Mouse (Mus musculus): ENCODE data around the gene Gm2431. TPM values are rescaled to one million over a fixed set of nuclear protein-coding genes. Genes with fewer than 3 reads are reported as not detected.
A peak's percentile ranks its signal among the peaks of the same experiment; 100 is the strongest.
"Not testable (repeated sequence)": the region's sequence is repeated elsewhere in the genome, so short reads cannot be mapped to it uniquely, and the experiment has no call there.

The Gm2431 gene
- total and polyA plus RNA-seq, 3 experiments, result not detected

GRCm38 (mm10) chr7:142279291-142279690 lies 21.1 kb upstream of the Gm2431 start:
- in situ Hi-C loops (cut with MboI; ENCODE audit: low pct_ligation_motif_present, low pct_unique_long_range_greater_than_20kb, low sequenced_read_pairs); H3K9me3 ChIP-seq (replicated peaks; ENCODE audit: low read length); H3K36me3 ChIP-seq (replicated peaks in 1 of 2; ENCODE audit: control insufficient read depth in 1 of 2, insufficient read depth in 1 of 2, low read length in 1 of 2); H3K27ac ChIP-seq (ENCODE audit: insufficient read depth, low read depth); H3K4me3 ChIP-seq (replicated peaks in 1 of 3; ENCODE audit: low read depth in 2 of 3, low read length in 2 of 3, poor library complexity in 1 of 3); H3K9ac ChIP-seq (ENCODE audit: insufficient read depth, low read depth); H3K4me1 ChIP-seq (ENCODE audit: control insufficient read depth in 1 of 2, insufficient read depth in 2 of 2); H3K4me2 ChIP-seq (ENCODE audit: insufficient read depth, low read depth, poor library complexity, severe bottlenecking); dilution Hi-C loops (cut with MboI; ENCODE audit: extremely low pct_ligation_motif_present, extremely low pct_unique_long_range_greater_than_20kb, low sequenced_read_pairs); DNase-seq (ENCODE audit: extremely low read depth); H3K79me2 ChIP-seq (replicated peaks; ENCODE audit: control insufficient read depth, extremely low read depth, insufficient read depth, poor library complexity, severe bottlenecking): not testable (repeated sequence)
- H3K27me3 ChIP-seq (replicated peaks), result peaks cover 37% of the 10 kb centered on the region
- TF ChIP-seq CTCF (conservative IDR thresholded peaks at IDR 0.05 in 1 of 2, IDR thresholded peaks at IDR 0.05 in 1 of 2; ENCODE audit: low read depth in 2 of 2, low read length in 2 of 2), result peak in 1 of 2 experiments; percentile 18; a peak in 1 of 4 replicates

GRCm38 (mm10) chr7:142278183-142278582 lies 20.0 kb upstream of the Gm2431 start:
- H3K36me3 ChIP-seq (replicated peaks in 1 of 2; ENCODE audit: control insufficient read depth in 1 of 2, insufficient read depth in 1 of 2, low read length in 1 of 2); H3K27ac ChIP-seq (ENCODE audit: insufficient read depth, low read depth); H3K79me2 ChIP-seq (replicated peaks; ENCODE audit: control insufficient read depth, extremely low read depth, insufficient read depth, poor library complexity, severe bottlenecking); H3K9me3 ChIP-seq (replicated peaks; ENCODE audit: low read length); H3K9ac ChIP-seq (ENCODE audit: insufficient read depth, low read depth); H3K4me3 ChIP-seq (replicated peaks in 1 of 3; ENCODE audit: low read depth in 2 of 3, low read length in 2 of 3, poor library complexity in 1 of 3); H3K4me2 ChIP-seq (ENCODE audit: insufficient read depth, low read depth, poor library complexity, severe bottlenecking); dilution Hi-C loops (cut with MboI; ENCODE audit: extremely low pct_ligation_motif_present, extremely low pct_unique_long_range_greater_than_20kb, low sequenced_read_pairs); H3K4me1 ChIP-seq (ENCODE audit: control insufficient read depth in 1 of 2, insufficient read depth in 2 of 2); in situ Hi-C loops (cut with MboI; ENCODE audit: low pct_ligation_motif_present, low pct_unique_long_range_greater_than_20kb, low sequenced_read_pairs): not testable (repeated sequence)
- DNase-seq (ENCODE audit: extremely low read depth), result peak; percentile 39
- TF ChIP-seq SMC3 (IDR thresholded peaks at IDR 0.05; ENCODE audit: low read depth, low read length) (peak; percentile 19; the same call in 1 of the 2 replicates), CTCF (conservative IDR thresholded peaks at IDR 0.05 in 1 of 2, IDR thresholded peaks at IDR 0.05 in 1 of 2; ENCODE audit: low read depth in 2 of 2, low read length in 2 of 2) (peak; percentile 36 to 54; a peak in 2 of 4 replicates)
- H3K27me3 ChIP-seq (replicated peaks), result peaks cover 28% of the 10 kb centered on the region

- H3K4me3 ChIP-seq (replicated peaks in 1 of 3; ENCODE audit: low read depth in 2 of 3, low read length in 2 of 3, poor library complexity in 1 of 3); H3K9ac ChIP-seq (ENCODE audit: insufficient read depth, low read depth); in situ Hi-C loops (cut with MboI; ENCODE audit: low pct_ligation_motif_present, low pct_unique_long_range_greater_than_20kb, low sequenced_read_pairs); H3K79me2 ChIP-seq (replicated peaks; ENCODE audit: control insufficient read depth, extremely low read depth, insufficient read depth, poor library complexity, severe bottlenecking); DNase-seq (ENCODE audit: extremely low read depth); H3K4me1 ChIP-seq (ENCODE audit: control insufficient read depth in 1 of 2, insufficient read depth in 2 of 2); H3K9me3 ChIP-seq (replicated peaks; ENCODE audit: low read length); H3K27ac ChIP-seq (ENCODE audit: insufficient read depth, low read depth); H3K36me3 ChIP-seq (replicated peaks in 1 of 2; ENCODE audit: control insufficient read depth in 1 of 2, insufficient read depth in 1 of 2, low read length in 1 of 2); H3K4me2 ChIP-seq (ENCODE audit: insufficient read depth, low read depth, poor library complexity, severe bottlenecking); dilution Hi-C loops (cut with MboI; ENCODE audit: extremely low pct_ligation_motif_present, extremely low pct_unique_long_range_greater_than_20kb, low sequenced_read_pairs): not testable (repeated sequence)
- peaks cover 38% of the 10 kb centered on the region for H3K27me3 ChIP-seq (replicated peaks)
Observed at GRCm38 (mm10) chr7:142274263-142274662, 16.1 kb upstream of the Gm2431 start, which contains the start of gene Gm4559. Gene Gm4559, minus strand, starts transcription at chr7:142274363.

- Histone ChIP-seq H3K27ac (ENCODE audit: insufficient read depth, low read depth) (no peak overlapping the region), H3K27me3 (replicated peaks) (peaks cover 42% of the 10 kb centered on the region), H3K4me3 (replicated peaks in 1 of 3; ENCODE audit: low read depth in 2 of 3, low read length in 2 of 3, poor library complexity in 1 of 3) (no peak overlapping the region), H3K79me2 (replicated peaks; ENCODE audit: control insufficient read depth, extremely low read depth, insufficient read depth, poor library complexity, severe bottlenecking) (no peaks in the 10 kb centered on the region), H3K36me3 (replicated peaks in 1 of 2; ENCODE audit: control insufficient read depth in 1 of 2, insufficient read depth in 1 of 2, low read length in 1 of 2) (no peaks in the 10 kb centered on the region), H3K4me1 (ENCODE audit: control insufficient read depth in 1 of 2, insufficient read depth in 2 of 2) (no peaks in the 10 kb centered on the region; a peak in 1 of 4 replicates), H3K9ac (ENCODE audit: insufficient read depth, low read depth) (no peak overlapping the region), H3K4me2 (ENCODE audit: insufficient read depth, low read depth, poor library complexity, severe bottlenecking) (no peak overlapping the region), H3K9me3 (replicated peaks; ENCODE audit: low read length) (no peaks in the 10 kb centered on the region)
- in situ Hi-C loops (cut with MboI; ENCODE audit: low pct_ligation_motif_present, low pct_unique_long_range_greater_than_20kb, low sequenced_read_pairs) (no loop called here), dilution Hi-C loops (cut with MboI; ENCODE audit: extremely low pct_ligation_motif_present, extremely low pct_unique_long_range_greater_than_20kb, low sequenced_read_pairs) (no loop called here)
- peak; percentile 36 for DNase-seq (ENCODE audit: extremely low read depth)
- no peak for TF ChIP-seq MYC (IDR thresholded peaks at IDR 0.05; ENCODE audit: low read depth, low read length)
- no peak for TF ChIP-seq POLR2AphosphoS2 (IDR thresholded peaks at IDR 0.05; ENCODE audit: low read depth, low read length)
- no peak for TF ChIP-seq TBP (conservative IDR thresholded peaks at IDR 0.05; ENCODE audit: low read depth, low read length)
- no peak for TF ChIP-seq ZNF384 (IDR thresholded peaks at IDR 0.05; ENCODE audit: low read depth, low read length)
- no peak for TF ChIP-seq GABPA (IDR thresholded peaks at IDR 0.05; ENCODE audit: insufficient replicate concordance, low read depth, low read length)
- no peak for TF ChIP-seq ELF1 (IDR thresholded peaks at IDR 0.05; ENCODE audit: low read depth, low read length)
- no peak for TF ChIP-seq UBTF (IDR thresholded peaks at IDR 0.05; ENCODE audit: low read depth, low read length)
- TF ChIP-seq ZC3H11A (IDR thresholded peaks at IDR 0.05; ENCODE audit: low read depth, low read length), result no peak
- no peak for TF ChIP-seq MAFK (IDR thresholded peaks at IDR 0.05; ENCODE audit: insufficient replicate concordance, low read length)
- TF ChIP-seq NELFE (IDR thresholded peaks at IDR 0.05; ENCODE audit: low read depth, low read length), result 0 out of 2 replicates have a peak, but pooled peaks have one; percentile 23
- TF ChIP-seq RAD21 (IDR thresholded peaks at IDR 0.05; ENCODE audit: low read depth, low read length), result peak; percentile 25
- no peak for TF ChIP-seq HCFC1 (IDR thresholded peaks at IDR 0.05; ENCODE audit: low read depth, low read length)
- no peak for TF ChIP-seq TCF12 (IDR thresholded peaks at IDR 0.05; ENCODE audit: low read depth, low read length)
- TF ChIP-seq JUN (IDR thresholded peaks at IDR 0.05; ENCODE audit: insufficient read depth, low read depth, low read length), result no peak
- TF ChIP-seq IRF4 (IDR thresholded peaks at IDR 0.05; ENCODE audit: low read depth, low read length), result 0 out of 2 replicates have a peak, but pooled peaks have one; percentile 64
- no peak for TF ChIP-seq MAZ (IDR thresholded peaks at IDR 0.05; ENCODE audit: low read depth, low read length)
- TF ChIP-seq SIN3A (IDR thresholded peaks at IDR 0.05; ENCODE audit: low read length), result no peak
Observed at GRCm38 (mm10) chr7:142255517-142255916, 2.6 kb downstream of the Gm2431 start.

Measured in CH12.LX (cell line).